Mouse (Mus musculus) limb, embryonic 11.5 days (tissue): ENCODE measurements at regions not wholly inside any gene's neighbourhood (a gene's known extent, or its start where the extent isn't known, plus 50 kb on each side); places are given as distances from the start of the nearest gene placed in this dataset.

Source experiments
- ATAC-seq: fragments of 200-750 bp; cut with Nextera tagmentation; 2 replicates; pipeline ENCODE4 v1.8.0; 2017; ENCODE audit warnings: low read depth; ENCODE audit not compliant: insufficient number of reproducible peaks, low FRiP score, low TSS enrichment
- DNase-seq: peaks from one replicate; pipeline ENCODE4 v3.0.0-alpha.2; 2015; ENCODE audit warnings: low spot score
- H3K27ac ChIP-seq: fragments of 300-500 bp; sonication (generic); replicated peaks from 2 replicates; pipeline ENCODE4 v1.5.1; 2014; ENCODE audit warnings: low read depth, mild to moderate bottlenecking, low read length
- H3K27me3 ChIP-seq: fragments of 300-500 bp; sonication (generic); 2 replicates; pipeline ENCODE4 v1.6.1; 2014; ENCODE audit warnings: mild to moderate bottlenecking, low read length, mixed read lengths; ENCODE audit not compliant: control insufficient read depth, insufficient read depth
- H3K36me3 ChIP-seq: fragments of 300-500 bp; sonication (generic); 2 replicates; pipeline ENCODE4 v1.6.1; 2014; ENCODE audit warnings: mild to moderate bottlenecking, low read length, moderate library complexity, mixed read lengths; ENCODE audit not compliant: control insufficient read depth, insufficient read depth
- H3K4me1 ChIP-seq: fragments of 300-500 bp; sonication (generic); 2 replicates; pipeline ENCODE4 v1.6.1; 2014; ENCODE audit warnings: low read length, mixed read lengths; ENCODE audit not compliant: control insufficient read depth, insufficient read depth
- H3K4me2 ChIP-seq: fragments of 300-500 bp; sonication (generic); 2 replicates; pipeline ENCODE4 v1.6.1; 2014; ENCODE audit warnings: low read depth, mild to moderate bottlenecking, moderate library complexity; ENCODE audit not compliant: severe bottlenecking
- H3K4me3 ChIP-seq: fragments of 300-500 bp; sonication (generic); 2 replicates; pipeline ENCODE4 v1.5.1; 2014; ENCODE audit warnings: low read depth, low read length
- H3K9ac ChIP-seq: fragments of 300-500 bp; sonication (generic); 2 replicates; pipeline ENCODE4 v1.6.1; 2014; ENCODE audit warnings: mild to moderate bottlenecking, low read length
- H3K9me3 ChIP-seq: fragments of 300-500 bp; sonication (generic); 2 replicates; pipeline ENCODE4 v1.6.1; 2016; ENCODE audit warnings: low read length; ENCODE audit not compliant: control insufficient read depth
- WGBS: fragments of 180-500 bp; shearing (Covaris S2); extraction: QIAGEN DNeasy Blood & Tissue Kit; methylation state at CpG from one replicate; pipeline ENCODE4 v1.1.7; 2014; 5-methylcytosine and 5-hydroxymethylcytosine counted together

GRCm38 (mm10) chr11:56627659-56628058 is 383.5 kb upstream of the Gria1 start:
- DNase-seq (no peak), ATAC-seq (no peak)
- Histone ChIP-seq H3K4me2 (no peak overlapping the region), H3K9ac (no peak overlapping the region), H3K27ac (no peak overlapping the region), H3K27me3 (no peaks in the 10 kb centered on the region), H3K4me1 (no peaks in the 10 kb centered on the region), H3K4me3 (no peak overlapping the region), H3K36me3 (no peaks in the 10 kb centered on the region), H3K9me3 (no peaks in the 10 kb centered on the region)
- WGBS, result 64% methylated on average over 3 of the region's 3 CpGs

- no peak for ATAC-seq
- no peak overlapping the region for H3K27ac ChIP-seq
- no peaks in the 10 kb centered on the region for H3K36me3 ChIP-seq
- H3K27me3 ChIP-seq, result no peaks in the 10 kb centered on the region
- no peak for DNase-seq
- H3K9me3 ChIP-seq, result no peaks in the 10 kb centered on the region
- H3K4me2 ChIP-seq, result no peak overlapping the region
- H3K4me3 ChIP-seq, result no peak overlapping the region
- H3K4me1 ChIP-seq, result no peaks in the 10 kb centered on the region
- no peak overlapping the region for H3K9ac ChIP-seq
- WGBS, result 83% methylated on average over 2 of the region's 2 CpGs
Measured at GRCm38 (mm10) chr11:56633445-56633844, 377.7 kb upstream of the Gria1 start.

GRCm38 (mm10) chr11:56636606-56637226 is 374.5 kb upstream of the Gria1 start:
- Histone ChIP-seq H3K4me1 (no peaks in the 10 kb centered on the region), H3K27ac (no peak overlapping the region), H3K9ac (no peak overlapping the region), H3K27me3 (no peaks in the 10 kb centered on the region), H3K4me2 (no peak overlapping the region), H3K4me3 (no peak overlapping the region), H3K9me3 (no peaks in the 10 kb centered on the region), H3K36me3 (no peaks in the 10 kb centered on the region)
- DNase-seq (no peak), ATAC-seq (no peak)
- WGBS, result 71% methylated on average over 8 of the region's 8 CpGs

DNA sequence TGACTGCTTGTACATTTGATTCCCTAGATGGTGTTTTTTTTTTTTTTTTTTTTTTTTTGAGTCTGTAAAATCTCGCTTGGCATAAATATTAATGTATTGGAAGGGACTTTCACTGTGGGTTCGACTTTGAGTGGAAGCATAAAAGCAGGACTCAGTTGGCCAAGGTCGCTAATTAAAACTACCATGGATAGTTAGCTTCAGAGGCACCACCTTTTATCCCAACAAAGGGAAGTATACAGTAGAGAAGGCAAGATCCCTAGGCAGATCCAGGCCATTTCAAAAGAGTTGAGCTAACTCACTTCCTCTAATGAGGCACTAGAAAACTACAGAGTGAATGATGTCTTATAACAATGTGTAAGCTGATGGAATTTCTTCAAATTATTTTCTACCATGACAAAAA is 369.5 kb upstream of the Gria1 start:
- WGBS, result 86% methylated on average over 3 of the region's 3 CpGs
- H3K27me3 ChIP-seq, result no peaks in the 10 kb centered on the region
- no peaks in the 10 kb centered on the region for H3K9me3 ChIP-seq
- H3K4me3 ChIP-seq, result no peak overlapping the region
- DNase-seq (no peak), ATAC-seq (no peak)
- H3K4me2 ChIP-seq, result no peak overlapping the region
- no peaks in the 10 kb centered on the region for H3K4me1 ChIP-seq
- no peak overlapping the region for H3K9ac ChIP-seq
- no peaks in the 10 kb centered on the region for H3K36me3 ChIP-seq
- no peak overlapping the region for H3K27ac ChIP-seq
